Mouse (Mus musculus) bone marrow macrophage, adult 2 months (primary cell): ENCODE measurements at regions not wholly inside any gene's neighbourhood (a gene's known extent, or its start where the extent isn't known, plus 50 kb on each side); places are given as distances from the start of the nearest gene placed in this dataset.

Source experiments
- H3K27ac ChIP-seq: 2 replicates; pipeline ENCODE4 v1.5.1; 2012; ENCODE audit warnings: low read depth, low read length; ENCODE audit not compliant: insufficient read depth
- H3K4me1 ChIP-seq: 2 replicates; pipeline ENCODE4 v1.6.1; 2012; ENCODE audit warnings: low read length; ENCODE audit not compliant: control insufficient read depth, insufficient read depth
- H3K4me3 ChIP-seq: 2 replicates; pipeline ENCODE4 v1.5.1; 2012; ENCODE audit warnings: mild to moderate bottlenecking, low read length, moderate library complexity; ENCODE audit not compliant: insufficient read depth
- CTCF ChIP-seq: IDR thresholded peaks from 2 replicates; pipeline ENCODE4 v1.5.1; 2012; ENCODE audit warnings: low read depth, mild to moderate bottlenecking, low read length, moderate library complexity
- POLR2A ChIP-seq: IDR thresholded peaks from 2 replicates; pipeline ENCODE4 v1.6.1; 2012; ENCODE audit warnings: mild to moderate bottlenecking, low read depth, low read length, borderline replicate concordance

GRCm38 (mm10) chr6:49523184-49523583 is 127.8 kb downstream of the Stk31 start:
- TF ChIP-seq POLR2A: no peak
- TF ChIP-seq CTCF: no peak
- Histone ChIP-seq H3K4me3 (no peak overlapping the region), H3K4me1 (no peaks in the 10 kb centered on the region), H3K27ac (no peak overlapping the region)

GRCm38 (mm10) chr6:49523696-49524095 is 128.3 kb downstream of the Stk31 start:
- H3K4me3 ChIP-seq: no peak overlapping the region
- H3K27ac ChIP-seq: no peak overlapping the region
- no peaks in the 10 kb centered on the region for H3K4me1 ChIP-seq
- TF ChIP-seq POLR2A (no peak), CTCF (no peak)

- TF ChIP-seq CTCF (no peak), POLR2A (no peak)
- Histone ChIP-seq H3K4me1 (no peaks in the 10 kb centered on the region), H3K27ac (no peak overlapping the region), H3K4me3 (no peak overlapping the region)
These were observed 138.6 kb downstream of the Stk31 start for GRCm38 (mm10) chr6:49533956-49534355.

- TF ChIP-seq CTCF: no peak
- Histone ChIP-seq H3K4me3 (no peak overlapping the region), H3K4me1 (no peaks in the 10 kb centered on the region), H3K27ac (no peak overlapping the region)
These were observed 139.1 kb downstream of the Stk31 start for GRCm38 (mm10) chr6:49534551-49534950.

GRCm38 (mm10) chr6:49544946-49545345 is 149.5 kb downstream of the Stk31 start:
- TF ChIP-seq CTCF (no peak), POLR2A (no peak)
- no peak overlapping the region for H3K4me3 ChIP-seq
- no peaks in the 10 kb centered on the region for H3K4me1 ChIP-seq
- no peak overlapping the region for H3K27ac ChIP-seq

- no peak for TF ChIP-seq CTCF
- no peak for TF ChIP-seq POLR2A
- H3K4me1 ChIP-seq: no peaks in the 10 kb centered on the region
These were observed 159.7 kb downstream of the Stk31 start for GRCm38 (mm10) chr6:49555069-49555468.

GRCm38 (mm10) chr6:49558508-49558907 is 163.1 kb downstream of the Stk31 start:
- Histone ChIP-seq H3K4me3 (no peak overlapping the region), H3K4me1 (no peaks in the 10 kb centered on the region), H3K27ac (no peak overlapping the region)
- no peak for TF ChIP-seq POLR2A

More at GRCm38 (mm10) chr6:49555069-49555468, 159.7 kb downstream of the Stk31 start:
- Histone ChIP-seq H3K27ac (no peak overlapping the region), H3K4me3 (no peak overlapping the region)

GRCm38 (mm10) chr6:49559112-49559511 is 163.7 kb downstream of the Stk31 start:
- Histone ChIP-seq H3K4me1 (no peaks in the 10 kb centered on the region), H3K4me3 (no peak overlapping the region), H3K27ac (no peak overlapping the region)
- TF ChIP-seq POLR2A (no peak), CTCF (no peak)

- H3K27ac ChIP-seq: no peak overlapping the region
These were observed 182.9 kb downstream of the Stk31 start for GRCm38 (mm10) chr6:49578340-49578739.

GRCm38 (mm10) chr6:49579691-49580090 is 184.3 kb downstream of the Stk31 start:
- Histone ChIP-seq H3K4me1 (peaks cover 34% of the 10 kb centered on the region), H3K4me3 (no peak overlapping the region), H3K27ac (no peak overlapping the region)
- TF ChIP-seq POLR2A: no peak
- no peak for TF ChIP-seq CTCF

More at GRCm38 (mm10) chr6:49578340-49578739, 182.9 kb downstream of the Stk31 start:
- Histone ChIP-seq H3K4me3 (no peak overlapping the region), H3K4me1 (peaks cover 22% of the 10 kb centered on the region)
- TF ChIP-seq CTCF (no peak), POLR2A (no peak)
